In the genomic region with DNA sequence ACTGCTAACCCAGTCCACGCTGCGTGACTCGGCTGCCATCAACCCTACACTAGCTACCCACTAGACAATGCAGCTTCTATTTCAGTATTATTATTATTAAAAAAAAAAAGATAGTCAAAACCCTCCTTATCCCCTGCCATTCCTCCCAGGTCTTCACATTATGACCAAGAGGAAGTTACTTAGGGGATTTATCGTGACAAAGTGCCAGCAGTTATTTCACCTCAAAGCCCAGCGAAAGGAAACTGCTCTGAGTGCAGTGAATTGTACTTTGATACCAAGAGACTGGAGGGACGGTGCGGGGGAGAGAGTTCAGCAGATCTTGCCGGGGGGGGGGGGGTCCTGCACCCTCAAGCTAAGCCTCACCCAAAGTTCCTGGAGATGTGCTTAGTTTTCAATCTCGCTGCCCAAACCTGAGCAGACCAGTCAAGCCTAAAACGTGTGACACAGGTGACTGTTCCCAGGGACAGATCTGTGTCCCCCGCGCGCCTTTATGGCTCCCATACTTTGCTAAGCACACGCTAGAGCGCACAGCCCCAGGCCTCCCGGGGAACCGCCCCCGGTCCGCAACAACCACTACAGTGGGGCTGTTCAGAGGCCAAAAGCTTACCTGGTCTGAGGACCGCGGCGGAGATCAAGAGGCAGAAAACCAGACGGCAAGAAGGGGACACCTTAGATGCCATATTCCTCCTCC, we compare ENCODE assay signal across 8 mouse cellular contexts. TPM values are rescaled to one million over a fixed set of nuclear protein-coding genes. Genes with fewer than 3 reads are reported as not detected.
A peak's percentile ranks its signal among the peaks of the same experiment; 100 is the strongest.
DNase-seq lines count a peak whose midpoint lies in the region; ATAC-seq and TF ChIP-seq lines count a peak whose summit lies in the region.

No protein-coding gene starts in this region.

- H3K9me3 ChIP-seq in hindbrain, embryonic 11.5 days (ENCODE audit: control insufficient read depth, low read length), result no peaks in the 10 kb centered on the region
- H3K9me3 ChIP-seq in neural tube, embryonic 11.5 days (ENCODE audit: control insufficient read depth, low read length), result no peaks in the 10 kb centered on the region

- WGBS in hindbrain, embryonic 11.5 days, result 1% methylated on average over 23 of the region's 23 CpGs
- WGBS in neural tube, embryonic 11.5 days, result under 1% methylated on average over 23 of the region's 23 CpGs

- peak overlapping the region; percentile 61 for H3K4me2 ChIP-seq in hindbrain, embryonic 11.5 days (replicated peaks; ENCODE audit: low read depth, low read length)
- H3K4me2 ChIP-seq in neural tube, embryonic 11.5 days (ENCODE audit: low read depth), result peak overlapping the region; percentile 60

- H3K79me3 ChIP-seq in C2C12 (ENCODE audit: low read depth), result peaks cover 57% of the 10 kb centered on the region

- intact Hi-C loops in heart, postnatal 25 days (cut with DNase I), result loop anchor here (5.0 to 10.0 kb wide), 2 partner anchors 140 to 813 kb away; no protein-coding TSS in a partner anchor

- H3ac ChIP-seq in C2C12 (ENCODE audit: control insufficient read depth, insufficient read length, low read depth), result peak overlapping the region; percentile 79

- no peak for TF ChIP-seq CTCF in C2C12 (IDR thresholded peaks at IDR 0.05; ENCODE audit: control insufficient read depth, insufficient read depth, insufficient read length)

- H3K36me3 ChIP-seq in C2C12 (ENCODE audit: control insufficient read depth, insufficient read depth), result peaks cover 5% of the 10 kb centered on the region
- H3K36me3 ChIP-seq in hindbrain, embryonic 11.5 days (ENCODE audit: control insufficient read depth, insufficient read depth, low read length), result no peaks in the 10 kb centered on the region
- H3K36me3 ChIP-seq in neural tube, embryonic 11.5 days (ENCODE audit: control insufficient read depth, insufficient read depth, low read length), result no peaks in the 10 kb centered on the region

- DNase-seq in heart, adult 11 months, result peak; percentile 87
- DNase-seq in heart, postnatal 25 days (ENCODE audit: low spot score), result no peak
- DNase-seq in embryo, embryonic 10.5 days (ENCODE audit: low spot score), result peak; percentile 45
- no peak for DNase-seq in hindbrain, embryonic 11.5 days (ENCODE audit: low spot score)
- peak; percentile 7 for DNase-seq in liver
- DNase-seq in neural tube, embryonic 11.5 days (ENCODE audit: low spot score), result peak; percentile 21
- DNase-seq in frontal cortex, adult 2 months (ENCODE audit: extremely low spot score in 1 of 2, low spot score in 1 of 2), result no peak

- H3K27me3 ChIP-seq in C2C12 (ENCODE audit: control insufficient read depth, insufficient read depth, insufficient read length), result no peaks in the 10 kb centered on the region
- H3K27me3 ChIP-seq in hindbrain, embryonic 11.5 days (ENCODE audit: control insufficient read depth, insufficient read depth, low read length), result peaks cover 6% of the 10 kb centered on the region; the same call in 1 of the 2 replicates
- peaks cover 9% of the 10 kb centered on the region; the same call in 1 of the 2 replicates for H3K27me3 ChIP-seq in neural tube, embryonic 11.5 days (ENCODE audit: control insufficient read depth, insufficient read depth, low read length)

- H3K27ac ChIP-seq in hindbrain, embryonic 11.5 days (ENCODE audit: low read depth, low read length), result no peak overlapping the region
- no peak overlapping the region for H3K27ac ChIP-seq in neural tube, embryonic 11.5 days (ENCODE audit: low read depth, low read length)

- no peak for ATAC-seq in hindbrain, embryonic 11.5 days (ENCODE audit: low FRiP score)
- no peak for ATAC-seq in neural tube, embryonic 11.5 days (ENCODE audit: insufficient read depth, low FRiP score, low TSS enrichment)

- H3K9ac ChIP-seq in hindbrain, embryonic 11.5 days (ENCODE audit: low read depth, low read length), result peak overlapping the region; percentile 38
- H3K9ac ChIP-seq in neural tube, embryonic 11.5 days (ENCODE audit: low read length), result peak overlapping the region; percentile 38

- peak overlapping the region; percentile 86 for H3K4me3 ChIP-seq in C2C12 (ENCODE audit: insufficient read depth, poor library complexity, severe bottlenecking)
- H3K4me3 ChIP-seq in hindbrain, embryonic 11.5 days (ENCODE audit: low read depth, low read length), result peak overlapping the region; percentile 43
- H3K4me3 ChIP-seq in neural tube, embryonic 11.5 days (ENCODE audit: low read depth, low read length), result peak overlapping the region; percentile 52

- H3K79me2 ChIP-seq in C2C12 (ENCODE audit: control insufficient read depth, insufficient read depth), result peaks cover 58% of the 10 kb centered on the region

- peaks cover 2% of the 10 kb centered on the region; the same call in 1 of the 2 replicates for H3K4me1 ChIP-seq in hindbrain, embryonic 11.5 days (replicated peaks; ENCODE audit: control insufficient read depth, insufficient read depth, low read length)
- peaks cover 6% of the 10 kb centered on the region; the same call in 1 of the 2 replicates for H3K4me1 ChIP-seq in neural tube, embryonic 11.5 days (ENCODE audit: control insufficient read depth, insufficient read depth, low read length)

TF ChIP-seq in C2C12, 6 proteins besides CTCF, POLR2A, EP300 and RAD21:
- TF ChIP-seq MYOG (IDR thresholded peaks at IDR 0.05; ENCODE audit: control insufficient read depth, extremely low read depth, insufficient read length) (no peak), MYOD1 (IDR thresholded peaks at IDR 0.05; ENCODE audit: control insufficient read depth, insufficient read length, low read depth) (no peak), FOSL1 (IDR thresholded peaks at IDR 0.05; ENCODE audit: insufficient read depth, low read length, poor library complexity, severe bottlenecking) (no peak), MAX (IDR thresholded peaks at IDR 0.05) (no peak), USF1 (IDR thresholded peaks at IDR 0.05; ENCODE audit: low read depth) (no peak), CEBPB (IDR thresholded peaks at IDR 0.05; ENCODE audit: low read depth) (no peak)
TF ChIP-seq in C2C12: peak in this region for 0.

RNA-seq across cellular contexts. Expression of a gene that starts 1.9 kb away (rescaled TPM):
- 1 to 10 TPM; 2.8 to 4.0 TPM for total RNA-seq in heart, postnatal 25 days (2021)
- 27.7 TPM for polyA plus RNA-seq in C2C12 (2012; fragmentation: generic; extraction: Trizol)
- polyA plus RNA-seq in hindbrain, embryonic 11.5 days (2014; fragmentation: Nextera tagmentation; extraction: Ambion mirVana), result 57.6 and 84.9 TPM in 2 replicates
- 26.2 and 29.4 TPM in 2 replicates for polyA plus RNA-seq in neural tube, embryonic 11.5 days (2014; fragmentation: Nextera tagmentation; extraction: Ambion mirVana)
- polyA plus RNA-seq in frontal cortex, adult 2 months (2012; rRNA removed), result 39.3 and 65.1 TPM in 2 replicates

Comparison
In these comparisons a context has a peak if more than half of its experiments do, and no peak if none do; other contexts are left out.
1. DNase-seq: peak in heart, adult 11 months (single experiment), embryo, embryonic 10.5 days (single experiment), liver (single experiment) and neural tube, embryonic 11.5 days (single experiment); none in heart, postnatal 25 days (single experiment), hindbrain, embryonic 11.5 days (single experiment) and frontal cortex, adult 2 months (0 of 2).
2. Peak in every context shown above with its lines, with median percentiles within 50 percentile points of each other: H3K4me3 ChIP-seq.